Mouse (Mus musculus): ENCODE results near the gene Mrpl14. TPM values are rescaled to one million over a fixed set of nuclear protein-coding genes. Genes with fewer than 3 reads are reported as not detected.

The Mrpl14 gene
- polyA plus RNA-seq, 1 experiment from 2014 or later: 152 TPM

DNA sequence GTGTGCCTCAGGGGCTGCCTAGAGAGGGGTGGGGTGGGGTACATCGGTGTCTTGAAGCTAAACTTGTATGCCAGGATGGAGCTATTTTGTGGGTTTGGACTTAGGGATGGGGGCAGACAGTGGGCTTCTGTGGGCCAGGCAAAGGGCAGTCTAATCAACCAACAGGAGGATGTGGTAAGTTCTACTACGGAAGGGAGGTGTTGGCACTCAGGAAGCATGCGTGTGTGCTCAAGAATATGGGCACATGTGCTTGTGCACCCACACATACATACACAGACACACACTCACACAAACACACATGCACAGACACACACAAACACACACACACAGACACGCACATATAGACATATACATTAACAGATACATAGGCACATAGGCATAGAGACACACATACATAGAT lies 61.2 kb downstream of the Mrpl14 start:
- 90% methylated on average over 4 of the region's 4 CpGs for WGBS
- Histone ChIP-seq H3K27ac (ENCODE audit: low read length) (no peak overlapping the region), H3K4me2 (ENCODE audit: low read depth, low read length) (no peak overlapping the region), H3K36me3 (ENCODE audit: control insufficient read depth, insufficient read depth, low read length) (no peaks in the 10 kb centered on the region), H3K27me3 (ENCODE audit: control insufficient read depth, insufficient read depth, low read length) (no peaks in the 10 kb centered on the region), H3K9ac (ENCODE audit: low read length) (no peak overlapping the region), H3K9me3 (replicated peaks; ENCODE audit: control insufficient read depth, low read length) (no peaks in the 10 kb centered on the region), H3K4me3 (replicated peaks; ENCODE audit: low read length) (no peak overlapping the region), H3K4me1 (ENCODE audit: control insufficient read depth, insufficient read depth, low read length) (no peaks in the 10 kb centered on the region)
- ATAC-seq (ENCODE audit: insufficient read depth, low FRiP score): no peak

Other genes starting within 250 kb of the Mrpl14 start
- gene Spats1, start 210.9 kb upstream of the Mrpl14 start, polyA plus RNA-seq (2015; fragmentation: Nextera tagmentation; extraction: Ambion mirVana): 0.08 and 0.41 TPM in 2 replicates
- 17.0 and 18.6 TPM in 2 replicates for gene Aars2, start 179.5 kb upstream of the Mrpl14 start, polyA plus RNA-seq (2015; fragmentation: Nextera tagmentation; extraction: Ambion mirVana)
- 0.25 and 0.28 TPM in 2 replicates for gene Tcte1, start 162.9 kb upstream of the Mrpl14 start, polyA plus RNA-seq (2015; fragmentation: Nextera tagmentation; extraction: Ambion mirVana)
- 2.1 and 2.2 TPM in 2 replicates for gene Tmem151b, start 136.6 kb upstream of the Mrpl14 start, polyA plus RNA-seq (2015; fragmentation: Nextera tagmentation; extraction: Ambion mirVana)
- 4.2 and 4.4 TPM in 2 replicates for gene Nfkbie, start 130.6 kb upstream of the Mrpl14 start, polyA plus RNA-seq (2015; fragmentation: Nextera tagmentation; extraction: Ambion mirVana)
- 115 and 117 TPM in 2 replicates for gene Slc35b2, start 122.4 kb upstream of the Mrpl14 start, polyA plus RNA-seq (2015; fragmentation: Nextera tagmentation; extraction: Ambion mirVana)
- gene Hsp90ab1, start 113.1 kb upstream of the Mrpl14 start, polyA plus RNA-seq (2015; fragmentation: Nextera tagmentation; extraction: Ambion mirVana): 1,400 and 1,468 TPM in 2 replicates
- gene Slc29a1, start 86.7 kb upstream of the Mrpl14 start, polyA plus RNA-seq (2015; fragmentation: Nextera tagmentation; extraction: Ambion mirVana): 85.3 and 90.0 TPM in 2 replicates
- gene Mymx, start 84.2 kb upstream of the Mrpl14 start, polyA plus RNA-seq (2015; fragmentation: Nextera tagmentation; extraction: Ambion mirVana): 0.67 and 3.5 TPM in 2 replicates
- gene Capn11, start 27.0 kb upstream of the Mrpl14 start, polyA plus RNA-seq (2015; fragmentation: Nextera tagmentation; extraction: Ambion mirVana): 0.36 and 0.45 TPM in 2 replicates
- gene Tmem63b, start 583 bp downstream of the Mrpl14 start, polyA plus RNA-seq (2015; fragmentation: Nextera tagmentation; extraction: Ambion mirVana): 33.6 and 34.4 TPM in 2 replicates
- gene 1600014C23Rik, start 47.5 kb downstream of the Mrpl14 start, polyA plus RNA-seq (2015; fragmentation: Nextera tagmentation; extraction: Ambion mirVana): not detected in 2 replicates